Mouse (Mus musculus) heart, postnatal 0 days (tissue): Measurements from ENCODE around the gene Syna.

Experiments used
- CTCF ChIP-seq: IDR thresholded peaks from 2 replicates; pipeline ENCODE4 v1.5.1; 2016; ENCODE audit warnings: antibody characterized with exemption, control low read depth, low read depth
- EP300 ChIP-seq: IDR thresholded peaks from 2 replicates; pipeline ENCODE4 v1.6.1; 2016; ENCODE audit warnings: antibody characterized with exemption, low read depth

- no peak for TF ChIP-seq CTCF
- TF ChIP-seq EP300 = no peak
Measured at GRCm38 (mm10) chr5:134551233-134552109, 8.5 kb downstream of the Syna start.
